Mouse (Mus musculus) testis, postnatal 14 days (tissue): ENCODE results near the gene Casr.

ENCODE experiments used
- DNase-seq: peaks from one replicate; pipeline ENCODE4 v3.0.0; 2021; ENCODE audit warnings: low spot score

The Casr gene

DNA sequence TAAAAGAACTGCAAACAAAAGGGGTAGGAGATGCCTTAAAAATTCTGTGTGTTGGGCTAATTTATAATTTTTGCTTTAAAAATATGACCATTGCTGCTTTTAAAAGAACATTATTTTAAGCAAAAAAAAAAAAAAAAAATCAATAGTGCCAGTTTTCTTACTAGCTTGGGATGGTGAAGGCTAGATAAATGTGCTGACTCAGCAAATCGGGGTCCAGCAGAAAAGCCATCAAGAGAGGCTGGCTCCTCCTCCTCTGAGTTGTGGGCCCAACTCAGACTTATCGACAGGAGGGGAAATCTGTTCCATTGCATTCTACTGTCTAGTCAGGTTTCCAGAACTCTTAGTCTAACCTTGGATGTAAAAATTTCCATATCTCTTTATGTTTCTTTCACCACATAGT is 45.6 kb downstream of the Casr start:
- no peak for DNase-seq

GRCm38 (mm10) chr16:36507300-36507699 is 54.6 kb downstream of the Casr start:
- DNase-seq = no peak

- DNase-seq = no peak
Measured at GRCm38 (mm10) chr16:36506827-36507226, 55.1 kb downstream of the Casr start.

DNA sequence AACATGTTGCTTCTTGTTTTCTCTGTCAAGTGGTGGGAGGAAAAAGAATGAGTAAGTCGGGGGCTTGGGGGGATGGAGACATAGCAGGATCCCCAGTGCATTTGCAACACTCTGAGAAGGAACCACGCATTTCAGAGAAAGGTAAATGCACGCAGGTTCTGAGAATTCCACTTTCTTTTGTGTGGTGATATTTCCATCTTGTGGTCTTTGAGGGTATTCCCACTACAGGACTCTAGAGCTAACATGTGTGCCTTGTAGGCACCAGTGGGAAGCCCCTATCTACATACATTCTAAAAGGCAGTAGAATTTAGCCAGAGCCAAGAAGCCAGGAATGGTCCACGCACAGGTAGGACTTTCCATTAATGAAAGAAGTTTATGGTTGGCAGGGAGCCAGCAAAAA is 56.0 kb downstream of the Casr start:
- no peak for DNase-seq

GRCm38 (mm10) chr16:36505134-36505533 is 56.8 kb downstream of the Casr start:
- no peak for DNase-seq

DNA sequence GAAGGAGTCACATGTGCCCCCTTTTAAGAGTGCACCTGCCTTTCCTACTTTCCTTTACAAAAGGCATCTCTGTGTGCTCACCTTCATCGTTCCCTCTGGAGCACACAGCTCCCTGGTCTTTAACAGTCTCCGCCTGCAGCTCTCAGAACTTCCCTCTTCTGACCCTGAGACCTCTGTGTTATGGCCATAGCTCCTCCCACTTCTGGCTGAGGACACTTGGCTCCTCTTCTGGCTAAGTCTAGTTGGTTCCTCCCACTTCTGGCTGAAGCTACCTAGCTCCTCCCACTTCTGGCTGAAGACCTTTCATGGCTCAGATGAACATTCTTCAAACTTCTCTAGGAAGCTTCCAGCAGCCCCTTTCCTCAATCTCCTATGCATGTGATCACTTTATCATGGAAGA is 59.7 kb downstream of the Casr start:
- DNase-seq = no peak

DNA sequence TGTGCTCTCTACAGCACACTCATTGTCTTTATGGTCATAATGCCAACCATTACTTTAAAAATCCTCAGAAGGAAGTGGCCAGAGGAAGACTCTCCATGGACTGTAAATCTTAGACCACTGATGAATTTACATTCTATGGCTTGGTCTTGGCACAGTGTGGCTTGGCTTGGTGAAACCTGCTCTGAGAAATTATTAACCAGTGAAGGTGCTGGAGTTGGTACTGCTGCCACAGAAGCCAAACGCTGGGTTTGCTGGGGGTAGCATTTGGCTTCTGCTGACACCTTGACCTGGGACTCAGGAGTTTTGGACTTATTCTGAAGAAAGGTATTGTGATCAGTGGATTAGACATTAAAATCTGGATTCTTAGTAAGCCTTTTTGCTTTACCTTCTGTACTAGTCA is 69.5 kb downstream of the Casr start:
- DNase-seq = no peak

- no peak for DNase-seq
Measured at GRCm38 (mm10) chr16:36476866-36477265, 85.1 kb downstream of the Casr start.

DNA sequence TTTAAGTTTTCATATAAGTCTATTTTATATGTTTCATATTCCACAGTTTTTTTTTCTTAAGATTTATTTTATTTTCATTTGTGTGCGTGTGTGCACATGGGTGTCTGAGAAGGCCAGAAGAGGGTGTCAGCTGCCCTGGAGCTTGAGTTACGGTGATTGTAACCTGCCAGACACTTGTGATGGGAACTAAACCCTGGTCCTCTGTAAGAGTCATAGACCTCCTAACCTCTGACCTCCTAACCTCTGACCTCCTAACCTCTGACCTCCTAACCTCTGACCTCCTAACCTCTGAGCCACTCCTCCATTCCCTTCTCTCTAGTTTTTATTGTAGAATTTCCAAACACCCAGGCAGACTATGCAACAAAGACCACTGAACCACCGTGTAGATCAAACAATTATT is 86.4 kb downstream of the Casr start:
- DNase-seq = no peak

DNA sequence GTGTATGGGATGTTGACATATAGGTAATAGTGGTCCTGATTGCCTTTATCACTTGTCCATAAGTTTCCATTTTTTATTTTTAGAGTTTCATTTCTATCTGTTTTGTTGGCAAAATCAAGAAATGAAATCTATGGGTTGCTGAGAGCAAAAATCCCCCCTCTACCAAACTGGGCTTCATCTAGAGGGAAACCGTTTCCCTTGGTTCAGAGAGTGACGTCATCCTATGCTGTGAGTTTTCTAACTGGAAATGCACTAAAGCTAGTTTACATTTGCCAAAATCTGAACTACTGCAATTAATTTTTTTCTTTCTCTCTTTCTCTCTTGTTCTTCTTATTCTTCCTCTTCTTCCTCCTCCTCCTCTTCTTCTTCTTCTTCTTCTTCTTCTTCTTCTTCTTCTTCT is 87.1 kb downstream of the Casr start:
- DNase-seq = no peak

DNA sequence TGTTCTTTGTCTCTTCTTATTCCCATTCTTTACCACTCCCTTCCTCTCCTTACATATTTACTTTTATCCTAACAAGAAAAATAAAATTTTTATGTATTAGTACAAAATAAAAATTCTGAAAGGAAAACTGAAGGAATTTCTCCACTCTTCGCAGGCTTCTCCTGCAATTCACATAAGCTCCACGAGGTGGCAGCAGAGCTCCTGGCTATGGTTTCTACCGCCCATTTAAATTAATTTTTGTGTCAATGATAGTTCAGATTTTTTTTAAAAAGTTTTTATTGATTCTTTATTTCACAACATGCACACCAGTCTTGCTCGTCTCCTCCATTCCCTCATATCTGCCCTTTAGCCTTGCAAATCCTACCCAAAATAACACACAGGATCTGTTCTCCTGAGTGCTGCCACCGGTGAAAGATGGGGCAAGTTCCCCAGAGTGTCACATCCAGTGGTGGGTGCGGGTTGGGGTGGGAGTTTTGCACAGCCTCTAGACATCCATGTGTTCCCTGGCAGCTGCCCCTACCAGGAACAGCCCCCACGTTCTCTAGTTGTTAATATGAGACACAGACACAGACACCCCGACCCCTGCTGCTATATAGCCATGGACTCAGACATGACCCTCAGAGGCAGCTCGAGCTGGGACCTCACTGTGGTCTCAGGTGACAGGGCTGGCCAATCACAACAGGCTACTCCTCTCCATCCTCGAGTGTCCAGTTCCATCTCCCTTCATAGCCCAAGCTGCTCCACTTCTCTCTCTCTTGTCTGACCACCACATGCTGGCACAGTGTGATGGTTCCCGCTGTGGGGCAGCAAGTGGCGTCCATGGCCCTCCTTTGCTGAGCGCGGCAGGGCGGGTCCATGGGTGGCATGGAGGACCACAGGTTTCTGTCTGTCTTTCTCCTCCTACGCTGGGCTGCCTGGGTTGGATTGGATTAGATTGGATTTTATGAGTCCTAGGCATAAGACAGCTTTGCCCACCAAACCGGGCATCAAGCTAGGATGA is 88.4 kb downstream of the Casr start:
- DNase-seq = no peak

DNA sequence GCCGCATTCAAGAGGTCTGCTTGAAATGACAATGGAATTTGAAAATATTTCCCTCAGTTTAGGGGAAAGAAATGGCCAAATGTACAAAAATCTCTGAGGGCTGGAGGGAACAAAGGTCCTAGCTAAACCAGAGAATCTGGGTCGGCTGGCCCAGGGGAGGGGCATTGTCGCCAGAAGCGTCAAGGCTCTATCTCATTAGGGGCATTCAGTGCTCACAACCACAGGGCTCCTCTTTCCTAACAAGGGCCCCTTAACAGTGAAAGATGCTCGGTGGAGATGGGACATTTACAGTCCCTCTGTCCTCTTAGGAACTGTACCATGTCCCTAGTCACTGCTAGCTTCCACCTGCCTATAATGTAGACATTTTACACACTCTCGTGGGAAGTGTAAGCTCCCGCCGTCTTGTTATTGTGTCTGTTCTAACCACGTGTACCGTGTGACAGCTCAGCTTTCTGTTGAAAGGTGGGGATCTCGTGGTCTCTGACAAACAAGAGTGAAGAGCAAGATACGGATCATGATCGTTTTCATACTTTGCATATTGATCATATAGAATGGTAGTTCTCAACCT is 90.8 kb downstream of the Casr start:
- DNase-seq = no peak

DNA sequence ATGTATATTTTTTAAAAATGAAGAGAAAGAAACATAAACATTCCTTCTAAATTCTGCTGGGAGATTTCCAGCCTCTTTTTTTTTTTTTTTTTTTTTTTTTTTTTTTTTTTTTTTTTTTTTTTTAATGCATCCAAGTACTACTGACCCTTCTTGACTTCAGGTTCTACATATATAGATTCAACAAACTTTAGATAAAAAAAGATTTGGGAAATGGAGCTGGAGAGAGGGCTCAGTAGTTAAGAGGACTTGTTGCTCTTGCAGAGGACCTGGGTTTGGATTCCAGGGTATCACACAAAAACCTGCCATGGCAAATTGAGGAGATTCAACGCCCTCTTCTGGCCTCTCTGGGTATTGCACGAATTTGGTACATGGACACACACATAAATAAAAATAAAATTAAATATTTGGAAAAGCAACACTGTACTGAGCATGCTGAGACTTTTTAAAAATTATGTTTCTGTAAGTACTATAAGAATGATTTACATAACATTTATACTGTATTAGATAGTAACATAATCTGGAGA is 91.9 kb downstream of the Casr start:
- peak; percentile 24 for DNase-seq

DNA sequence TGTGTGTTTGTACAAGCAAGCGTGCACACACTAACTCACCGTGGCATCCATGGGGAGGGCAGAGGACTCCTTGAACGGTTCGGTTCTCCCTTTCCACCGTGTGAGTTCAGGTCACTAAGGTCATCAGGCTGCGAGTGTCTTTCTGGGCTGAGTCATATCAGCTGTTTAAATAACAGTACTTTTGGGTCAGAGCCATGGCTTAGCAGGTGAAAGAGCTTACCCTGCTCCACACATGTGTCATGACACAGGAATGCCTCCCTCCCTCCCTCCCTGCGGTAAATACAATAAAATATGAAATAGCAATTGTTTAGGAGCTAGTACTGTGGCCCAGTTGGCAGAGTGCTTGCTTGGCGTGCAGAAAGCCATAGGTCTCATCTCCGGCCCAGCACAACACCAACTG is 92.6 kb downstream of the Casr start:
- DNase-seq = no peak

- peak; percentile 60 for DNase-seq
Measured at GRCm38 (mm10) chr16:36468862-36469261, 93.1 kb downstream of the Casr start.

GRCm38 (mm10) chr16:36467936-36468335 is 94.0 kb downstream of the Casr start:
- no peak for DNase-seq

DNA sequence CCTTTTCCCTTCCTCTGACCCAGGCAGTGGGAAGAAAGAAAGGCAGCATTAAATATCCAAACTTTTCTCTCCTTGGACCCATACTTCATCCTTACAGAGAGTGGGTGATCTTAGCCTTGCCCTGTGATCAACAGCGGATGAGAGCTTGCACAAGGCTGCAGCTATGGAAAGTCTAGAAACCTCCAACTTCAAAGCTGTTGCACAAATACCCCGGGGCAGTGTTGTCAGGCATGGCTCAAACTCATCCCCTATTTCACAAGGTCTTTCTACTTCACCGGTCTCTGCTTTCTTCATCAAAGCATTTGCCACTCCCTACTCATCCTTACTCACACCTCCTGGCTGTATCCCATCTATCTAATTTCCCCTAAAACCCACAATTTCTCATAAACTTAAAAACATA is 96.5 kb downstream of the Casr start:
- DNase-seq = no peak

DNA sequence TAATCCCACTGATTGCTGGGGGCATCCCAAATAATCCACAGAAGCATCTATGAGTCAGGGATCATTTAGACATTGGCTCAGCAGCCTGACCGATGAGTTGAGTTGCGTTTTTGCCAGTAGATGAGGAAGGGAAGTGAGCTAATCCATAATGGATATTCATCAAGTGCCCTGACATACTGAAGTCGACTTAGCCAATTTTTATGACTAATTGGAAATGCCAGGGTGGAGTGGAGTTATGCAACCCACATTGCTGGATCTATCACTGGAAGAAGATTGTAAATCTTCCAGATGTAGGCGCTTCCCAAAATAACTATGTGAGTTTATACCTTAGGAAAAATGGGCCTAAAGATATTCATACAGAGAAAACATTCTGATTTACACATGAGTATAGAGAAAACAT is 97.9 kb downstream of the Casr start:
- no peak for DNase-seq

DNA sequence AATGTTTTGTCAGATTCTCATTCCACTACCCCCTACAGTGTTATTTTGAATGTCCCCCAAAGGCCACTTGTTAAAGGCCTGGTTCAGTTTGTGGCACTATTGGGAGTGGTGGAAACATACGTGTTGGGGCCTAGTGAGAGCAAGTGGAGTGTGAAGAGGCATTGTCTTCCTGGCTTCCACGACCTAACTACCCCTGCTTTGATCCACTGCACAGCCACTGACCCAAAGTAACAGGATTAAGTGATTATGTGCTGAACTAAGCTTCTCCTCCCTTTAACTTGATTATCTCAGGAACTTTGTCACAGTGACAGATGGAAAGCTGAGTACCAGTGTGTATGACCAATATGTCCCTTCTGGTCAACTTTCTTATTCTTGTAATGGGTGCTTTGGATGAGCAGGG is 101.5 kb downstream of the Casr start:
- DNase-seq = no peak

DNA sequence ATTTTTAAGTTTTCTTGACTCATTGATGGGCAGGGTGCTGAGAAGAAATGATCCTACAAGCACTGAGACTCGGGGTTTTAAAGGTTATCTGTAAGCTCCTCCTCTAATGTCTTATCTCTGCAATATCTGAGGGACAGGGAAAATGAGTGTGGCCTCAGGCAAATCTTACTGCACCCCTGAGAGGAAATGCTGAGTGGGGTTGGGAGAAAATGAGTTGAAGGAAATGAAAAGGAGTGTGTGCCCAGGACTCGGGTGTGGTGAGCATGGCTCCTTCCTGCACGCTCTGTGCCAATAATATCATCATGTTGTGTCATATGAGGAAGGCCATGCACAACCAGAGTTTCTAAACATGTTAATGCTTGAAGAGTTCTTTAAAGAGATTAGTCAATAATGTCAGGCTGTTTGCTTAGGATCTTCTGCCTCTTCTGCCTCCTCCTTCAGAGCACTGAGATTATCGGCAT is 106.6 kb downstream of the Casr start, which contains the start of gene Stfa3:
Gene Stfa3 (minus strand): TSS at position 51 of the 461 bp plus-strand sequence.
- DNase-seq = no peak
